ENCODE assay signal across 20 mouse cellular contexts in genomic region chr16:38548000-38548399, GRCm38 (mm10). TPM values are rescaled to one million over a fixed set of nuclear protein-coding genes. Genes with fewer than 3 reads are reported as not detected.
A peak's percentile ranks its signal among the peaks of the same experiment; 100 is the strongest.
DNase-seq lines count a peak whose midpoint lies in the region; ATAC-seq lines count a peak whose summit lies in the region.
"Had no signal": no experiment of that assay in that cellular context is flagged by ENCODE, and none has a peak within 500 bp of the region (broad histone marks: within the 10 kb centered on the region; RNA-seq: fewer than 3 reads in every experiment).

No protein-coding gene starts in this region.

- H3K9ac ChIP-seq in midbrain, embryonic 11.5 days (ENCODE audit: low read length) = no peak overlapping the region
- no peak overlapping the region for H3K9ac ChIP-seq in forebrain, embryonic 16.5 days (replicated peaks; ENCODE audit: low read depth, low read length)
- H3K9ac ChIP-seq in limb, embryonic 12.5 days (replicated peaks) = no peak overlapping the region
- H3K9ac ChIP-seq in neural tube, embryonic 14.5 days (replicated peaks; ENCODE audit: low read depth, low read length) = no peak overlapping the region
- H3K9ac ChIP-seq: liver, embryonic 14.5 days had no signal

- H3K27ac ChIP-seq in midbrain, embryonic 10.5 days (replicated peaks) = no peak overlapping the region
- no peak overlapping the region for H3K27ac ChIP-seq in midbrain, embryonic 11.5 days (ENCODE audit: low read depth, low read length)
- H3K27ac ChIP-seq in forebrain, embryonic 16.5 days (ENCODE audit: low read length) = no peak overlapping the region
- H3K27ac ChIP-seq in limb, embryonic 12.5 days = no peak overlapping the region
- H3K27ac ChIP-seq in neural tube, embryonic 14.5 days (ENCODE audit: low read depth, low read length) = no peak overlapping the region
- H3K27ac ChIP-seq: liver, embryonic 14.5 days had no signal

- H3K36me3 ChIP-seq in midbrain, embryonic 10.5 days = peaks cover 55% of the 10 kb centered on the region
- peaks cover 4% of the 10 kb centered on the region for H3K36me3 ChIP-seq in midbrain, embryonic 11.5 days (ENCODE audit: control insufficient read depth, insufficient read depth, low read length)
- H3K36me3 ChIP-seq in forebrain, embryonic 16.5 days (ENCODE audit: control insufficient read depth, insufficient read depth) = 0 out of 2 replicates have a peak, but pooled peaks cover 2% of the 10 kb centered on the region
- H3K36me3 ChIP-seq in limb, embryonic 12.5 days = peaks cover 48% of the 10 kb centered on the region
- H3K36me3 ChIP-seq in neural tube, embryonic 14.5 days (ENCODE audit: control insufficient read depth, insufficient read depth, low read length) = peaks cover 13% of the 10 kb centered on the region; the same call in 1 of the 2 replicates

- H3K27me3 ChIP-seq in midbrain, embryonic 10.5 days (ENCODE audit: low read depth, poor library complexity, severe bottlenecking) = peaks cover 19% of the 10 kb centered on the region
- no peaks in the 10 kb centered on the region; the same call in 1 of the 2 replicates for H3K27me3 ChIP-seq in midbrain, embryonic 11.5 days (ENCODE audit: control insufficient read depth, insufficient read depth, low read length)
- H3K27me3 ChIP-seq in forebrain, embryonic 16.5 days (replicated peaks; ENCODE audit: control insufficient read depth, insufficient read depth, low read length) = no peaks in the 10 kb centered on the region
- H3K27me3 ChIP-seq in limb, embryonic 12.5 days = peaks cover 17% of the 10 kb centered on the region
- no peaks in the 10 kb centered on the region for H3K27me3 ChIP-seq in neural tube, embryonic 14.5 days (ENCODE audit: control insufficient read depth, insufficient read depth, low read length)

- no peak for ATAC-seq in midbrain, embryonic 11.5 days (ENCODE audit: low FRiP score)
- no peak for ATAC-seq in forebrain, embryonic 16.5 days
- ATAC-seq in limb, embryonic 12.5 days (ENCODE audit: insufficient number of reproducible peaks, insufficient read depth, low FRiP score, low TSS enrichment, low read depth) = no peak
- no peak for ATAC-seq in neural tube, embryonic 14.5 days (ENCODE audit: low read depth)

- H3K4me2 ChIP-seq in midbrain, embryonic 11.5 days = no peak overlapping the region
- peak overlapping the region; percentile 79; the same call in 1 of the 2 replicates for H3K4me2 ChIP-seq in forebrain, embryonic 16.5 days (ENCODE audit: low read length)
- H3K4me2 ChIP-seq in limb, embryonic 12.5 days = peak overlapping the region; percentile 70; the same call in 1 of the 2 replicates
- peak overlapping the region; percentile 49; the same call in 1 of the 2 replicates for H3K4me2 ChIP-seq in neural tube, embryonic 14.5 days (ENCODE audit: low read depth, low read length)
- H3K4me2 ChIP-seq: heart, embryonic 11.5 days had no signal

- WGBS in midbrain, embryonic 10.5 days = 88% methylated on average over 1 of the region's 1 CpGs
- WGBS in midbrain, embryonic 11.5 days = 91% methylated on average over 1 of the region's 1 CpGs
- WGBS in forebrain, embryonic 16.5 days = 74% methylated on average over 1 of the region's 1 CpGs
- WGBS in limb, embryonic 12.5 days = 86% methylated on average over 1 of the region's 1 CpGs
- WGBS in neural tube, embryonic 14.5 days = 86% methylated on average over 1 of the region's 1 CpGs

- no peak for DNase-seq in midbrain, embryonic 10.5 days (ENCODE audit: low spot score)
- DNase-seq in midbrain, embryonic 11.5 days (ENCODE audit: low spot score, missing footprints) = no peak
- no peak for DNase-seq in urinary bladder, postnatal 14 days (ENCODE audit: low spot score)
- DNase-seq in spleen, postnatal 36 days (ENCODE audit: low spot score in 2 of 2) = no peak
- no peak for DNase-seq in ovary, postnatal 36 days (ENCODE audit: low spot score)
- DNase-seq: adrenal gland, adult 8-10 months; B cell, adult 2 months; cerebellum, adult 11-12 months; cerebellum, postnatal 36 days; gastrocnemius, postnatal 10 days; kidney, adult 11 months; kidney, postnatal 36 days; lung, postnatal 36 days; right cerebral cortex, postnatal 25 days had no signal

- H3K4me1 ChIP-seq in midbrain, embryonic 10.5 days = peaks cover 23% of the 10 kb centered on the region
- H3K4me1 ChIP-seq in midbrain, embryonic 11.5 days (ENCODE audit: control insufficient read depth, insufficient read depth, low read length) = peaks cover 12% of the 10 kb centered on the region
- peaks cover 16% of the 10 kb centered on the region for H3K4me1 ChIP-seq in forebrain, embryonic 16.5 days (replicated peaks; ENCODE audit: control insufficient read depth, insufficient read depth, low read length)
- peaks cover 18% of the 10 kb centered on the region for H3K4me1 ChIP-seq in limb, embryonic 12.5 days (replicated peaks)
- H3K4me1 ChIP-seq in neural tube, embryonic 14.5 days (ENCODE audit: control insufficient read depth, insufficient read depth, low read length) = peaks cover 13% of the 10 kb centered on the region

- no peaks in the 10 kb centered on the region for H3K9me3 ChIP-seq in midbrain, embryonic 10.5 days (replicated peaks)
- no peaks in the 10 kb centered on the region for H3K9me3 ChIP-seq in midbrain, embryonic 11.5 days (ENCODE audit: control insufficient read depth, low read length)
- H3K9me3 ChIP-seq in forebrain, embryonic 16.5 days (ENCODE audit: control insufficient read depth, low read length) = no peaks in the 10 kb centered on the region
- H3K9me3 ChIP-seq in limb, embryonic 12.5 days = 0 out of 2 replicates have a peak, but pooled peaks cover under 1% of the 10 kb centered on the region
- no peaks in the 10 kb centered on the region for H3K9me3 ChIP-seq in neural tube, embryonic 14.5 days (ENCODE audit: control insufficient read depth, low read length)
- H3K9me3 ChIP-seq: G1E had no signal

- H3K4me3 ChIP-seq in midbrain, embryonic 10.5 days = peak overlapping the region; percentile 93; the same call in 1 of the 2 replicates
- no peak overlapping the region for H3K4me3 ChIP-seq in midbrain, embryonic 11.5 days (ENCODE audit: low read depth, low read length)
- H3K4me3 ChIP-seq in forebrain, embryonic 16.5 days (replicated peaks; ENCODE audit: low read length) = no peak overlapping the region
- no peak overlapping the region for H3K4me3 ChIP-seq in limb, embryonic 12.5 days (replicated peaks)
- H3K4me3 ChIP-seq in neural tube, embryonic 14.5 days (ENCODE audit: low read depth, low read length) = peak overlapping the region; percentile 5; the same call in 1 of the 2 replicates

RNA-seq across cellular contexts. Expression of gene Poglut1, which starts 2.1 kb away (rescaled TPM):
- 68.2 and 73.0 TPM in 2 replicates for polyA plus RNA-seq in midbrain, embryonic 10.5 days (2016; fragmentation: Nextera tagmentation; extraction: Ambion mirVana)
- 68.4 and 75.9 TPM in 2 replicates for polyA plus RNA-seq in midbrain, embryonic 11.5 days (2014; fragmentation: Nextera tagmentation; extraction: Ambion mirVana)
- 66.0 and 70.5 TPM in 2 replicates for polyA plus RNA-seq in forebrain, embryonic 16.5 days (2015; fragmentation: Nextera tagmentation; extraction: Ambion mirVana)
- polyA plus RNA-seq in limb, embryonic 12.5 days (2016; fragmentation: Nextera tagmentation; extraction: Ambion mirVana) = 81.1 and 86.5 TPM in 2 replicates
- 57.0 and 64.2 TPM in 2 replicates for polyA plus RNA-seq in neural tube, embryonic 14.5 days (2014; fragmentation: Nextera tagmentation; extraction: Ambion mirVana)

RNA-seq across cellular contexts. Expression of gene Tmem39a, which starts 10.5 kb away (rescaled TPM):
- 80.8 and 91.6 TPM in 2 replicates for polyA plus RNA-seq in midbrain, embryonic 10.5 days (2016; fragmentation: Nextera tagmentation; extraction: Ambion mirVana)
- polyA plus RNA-seq in midbrain, embryonic 11.5 days (2014; fragmentation: Nextera tagmentation; extraction: Ambion mirVana) = 79.4 and 80.5 TPM in 2 replicates
- polyA plus RNA-seq in forebrain, embryonic 16.5 days (2015; fragmentation: Nextera tagmentation; extraction: Ambion mirVana) = 37.3 and 46.2 TPM in 2 replicates
- polyA plus RNA-seq in limb, embryonic 12.5 days (2016; fragmentation: Nextera tagmentation; extraction: Ambion mirVana) = 105 and 126 TPM in 2 replicates
- 30.8 and 44.0 TPM in 2 replicates for polyA plus RNA-seq in neural tube, embryonic 14.5 days (2014; fragmentation: Nextera tagmentation; extraction: Ambion mirVana)

RNA-seq across cellular contexts. Expression of gene Timmdc1, which starts 25.5 kb away (rescaled TPM):
- polyA plus RNA-seq in midbrain, embryonic 10.5 days (2016; fragmentation: Nextera tagmentation; extraction: Ambion mirVana) = 35.4 and 38.4 TPM in 2 replicates
- polyA plus RNA-seq in midbrain, embryonic 11.5 days (2014; fragmentation: Nextera tagmentation; extraction: Ambion mirVana) = 27.6 and 29.2 TPM in 2 replicates
- 34.2 and 36.6 TPM in 2 replicates for polyA plus RNA-seq in forebrain, embryonic 16.5 days (2015; fragmentation: Nextera tagmentation; extraction: Ambion mirVana)
- 27.4 and 30.8 TPM in 2 replicates for polyA plus RNA-seq in limb, embryonic 12.5 days (2016; fragmentation: Nextera tagmentation; extraction: Ambion mirVana)
- 31.9 and 33.2 TPM in 2 replicates for polyA plus RNA-seq in neural tube, embryonic 14.5 days (2014; fragmentation: Nextera tagmentation; extraction: Ambion mirVana)

Comparison
In these comparisons a context has a peak if more than half of its experiments do, and no peak if none do; other contexts are left out.
1. H3K4me3 ChIP-seq: peak in midbrain, embryonic 10.5 days (single experiment) and neural tube, embryonic 14.5 days (single experiment); none in midbrain, embryonic 11.5 days (single experiment), forebrain, embryonic 16.5 days (single experiment) and limb, embryonic 12.5 days (single experiment).